Mouse (Mus musculus): ENCODE results near the gene Fyb.

Fyb gene

GRCm38 (mm10) chr15:6666072-6666471 is 143.4 kb downstream of the Fyb start:
- no peak for DNase-seq

- DNase-seq = no peak
Measured at GRCm38 (mm10) chr15:6668793-6669437, 146.3 kb downstream of the Fyb start.

- no peak for DNase-seq
Measured at GRCm38 (mm10) chr15:6678479-6678878, 155.8 kb downstream of the Fyb start.

- peak; percentile 27 for DNase-seq
Measured at GRCm38 (mm10) chr15:6702164-6702563, 179.5 kb downstream of the Fyb start.

GRCm38 (mm10) chr15:6705351-6705901 is 182.8 kb downstream of the Fyb start:
- DNase-seq = no peak

- peak; percentile 72 for DNase-seq
Measured at GRCm38 (mm10) chr15:6707551-6707935, 184.9 kb downstream of the Fyb start.

- peak; percentile 91 for DNase-seq
Measured at GRCm38 (mm10) chr15:6707936-6708525, 185.4 kb downstream of the Fyb start, which contains the start of gene Rictor. Gene Rictor (plus strand): TSS chr15:6708379.

GRCm38 (mm10) chr15:6708526-6709441 is 186.1 kb downstream of the Fyb start:
- peak; percentile 80 for DNase-seq

- no peak for DNase-seq
Measured at GRCm38 (mm10) chr15:6709618-6710017, 187.0 kb downstream of the Fyb start.

- no peak for DNase-seq
Measured at GRCm38 (mm10) chr15:6710341-6710740, 187.7 kb downstream of the Fyb start.

GRCm38 (mm10) chr15:6711226-6711625 is 188.6 kb downstream of the Fyb start:
- DNase-seq = no peak

All from thymus, postnatal 14 days (tissue).